Mouse (Mus musculus): ENCODE results near the gene Chek2. TPM values are rescaled to one million over a fixed set of nuclear protein-coding genes. Genes with fewer than 3 reads are reported as not detected.
"Not testable (repeated sequence)": the region's sequence is repeated elsewhere in the genome, so short reads cannot be mapped to it uniquely, and the experiment has no call there.

Chek2 gene
- polyA plus RNA-seq, 1 experiment, result 1.5 TPM

GRCm38 (mm10) chr5:110835959-110836358 lies 3.8 kb upstream of the Chek2 start:
- TF ChIP-seq CTCF (IDR thresholded peaks at IDR 0.05; ENCODE audit: extremely low read depth, insufficient read depth, low read length) (peak; percentile 68), POLR2A (IDR thresholded peaks at IDR 0.05; ENCODE audit: extremely low read depth, insufficient read depth, low read length) (no peak)
- peaks cover 1% of the 10 kb centered on the region; the same call in 1 of the 2 replicates for H3K4me1 ChIP-seq (ENCODE audit: control insufficient read depth, insufficient read depth, low read length)
- H3K27ac ChIP-seq (ENCODE audit: insufficient read depth, low read length), result no peak overlapping the region
- no peak overlapping the region for H3K4me3 ChIP-seq (ENCODE audit: insufficient read depth, low read length)

DNA sequence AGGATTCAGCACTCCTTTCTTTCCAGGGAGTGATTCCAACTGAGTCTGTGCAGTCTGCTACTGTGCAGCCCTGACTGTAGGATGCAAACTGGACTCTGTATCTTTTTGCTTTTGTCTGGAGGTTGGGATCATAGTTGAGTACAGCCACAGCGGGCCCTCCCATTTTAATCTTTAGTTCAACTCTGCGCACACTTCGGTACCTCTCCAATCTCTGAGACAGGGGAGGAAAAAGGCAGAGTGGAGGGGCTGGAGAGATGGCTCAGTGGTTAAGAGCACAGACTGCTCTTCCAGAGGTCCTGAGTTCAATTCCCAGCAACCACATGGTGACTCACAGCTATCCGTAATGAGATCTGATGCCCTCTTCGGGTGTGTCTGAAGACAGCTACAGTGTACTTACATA lies 1.8 kb upstream of the Chek2 start:
- not testable (repeated sequence) for H3K27ac ChIP-seq (ENCODE audit: insufficient read depth, low read length); H3K4me1 ChIP-seq (ENCODE audit: control insufficient read depth, insufficient read depth, low read length); H3K4me3 ChIP-seq (ENCODE audit: insufficient read depth, low read length)

DNA sequence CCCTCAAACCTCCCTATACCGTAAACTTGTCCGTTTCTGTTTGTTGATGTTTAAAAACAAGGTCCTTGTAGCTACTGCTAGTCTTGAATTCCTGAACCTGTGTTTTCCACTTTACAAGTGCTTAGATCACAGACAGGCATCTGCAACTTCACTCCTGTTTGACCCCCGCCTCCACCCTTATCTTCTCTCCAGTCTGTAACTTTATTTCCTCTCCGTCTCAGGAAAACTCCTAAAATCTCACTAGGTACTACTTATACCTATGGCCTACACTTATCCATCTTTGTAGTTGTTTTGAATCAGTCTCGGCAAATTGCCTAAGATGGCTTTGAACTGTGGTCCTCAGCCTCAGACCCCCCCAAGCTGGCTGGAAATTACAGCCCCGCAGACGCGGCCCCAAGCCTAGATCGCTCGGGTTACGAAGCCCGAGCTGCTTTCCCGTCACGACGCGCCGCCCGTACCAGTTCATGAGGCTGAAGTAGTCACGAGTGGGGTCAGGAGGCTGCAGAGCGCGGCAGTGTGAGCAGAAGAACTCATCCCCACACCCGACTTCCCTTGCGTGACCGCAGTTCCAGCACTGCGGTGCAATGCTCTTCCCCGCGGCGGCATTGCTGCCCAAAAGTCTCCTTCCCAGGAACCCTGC lies 621 bp upstream of the Chek2 start:
- Histone ChIP-seq H3K4me1 (ENCODE audit: control insufficient read depth, insufficient read depth, low read length) (peaks cover 1% of the 10 kb centered on the region; the same call in 1 of the 2 replicates), H3K27ac (ENCODE audit: insufficient read depth, low read length) (peak overlapping the region; percentile 32), H3K4me3 (ENCODE audit: insufficient read depth, low read length) (peak overlapping the region; percentile 74)
- TF ChIP-seq POLR2A (IDR thresholded peaks at IDR 0.05; ENCODE audit: extremely low read depth, insufficient read depth, low read length), result no peak
- no peak for TF ChIP-seq CTCF (IDR thresholded peaks at IDR 0.05; ENCODE audit: extremely low read depth, insufficient read depth, low read length)

DNA sequence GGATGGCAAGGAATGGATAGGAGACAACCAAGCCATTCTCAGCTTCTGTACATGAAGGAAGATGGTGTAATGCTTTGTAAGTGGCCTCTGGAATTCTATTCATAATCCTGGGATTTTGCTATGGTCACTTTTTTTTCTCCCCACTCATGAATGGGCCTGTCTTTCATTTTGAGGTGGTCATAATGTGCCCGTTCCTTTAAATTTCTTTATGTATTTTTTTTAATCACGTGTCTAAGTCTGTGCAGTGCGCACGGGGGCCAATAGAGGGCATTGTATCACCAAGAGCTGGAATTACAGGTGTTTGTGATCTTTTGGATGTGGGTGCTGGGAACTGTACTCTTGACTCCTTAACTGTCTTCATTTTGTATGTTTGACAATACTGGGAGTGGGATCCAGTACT lies 686 bp downstream of the Chek2 start:
- TF ChIP-seq CTCF (IDR thresholded peaks at IDR 0.05; ENCODE audit: extremely low read depth, insufficient read depth, low read length) (peak; percentile 29; the same call in 1 of the 2 replicates), POLR2A (IDR thresholded peaks at IDR 0.05; ENCODE audit: extremely low read depth, insufficient read depth, low read length) (no peak)
- Histone ChIP-seq H3K4me1 (ENCODE audit: control insufficient read depth, insufficient read depth, low read length) (peaks cover 1% of the 10 kb centered on the region; the same call in 1 of the 2 replicates), H3K4me3 (ENCODE audit: insufficient read depth, low read length) (peak overlapping the region; percentile 74), H3K27ac (ENCODE audit: insufficient read depth, low read length) (no peak overlapping the region)

GRCm38 (mm10) chr5:110841046-110841862 lies 1.5 kb downstream of the Chek2 start:
- TF ChIP-seq CTCF (IDR thresholded peaks at IDR 0.05; ENCODE audit: extremely low read depth, insufficient read depth, low read length) (no peak), POLR2A (IDR thresholded peaks at IDR 0.05; ENCODE audit: extremely low read depth, insufficient read depth, low read length) (no peak)
- Histone ChIP-seq H3K27ac (ENCODE audit: insufficient read depth, low read length) (no peak overlapping the region), H3K4me3 (ENCODE audit: insufficient read depth, low read length) (no peak overlapping the region), H3K4me1 (ENCODE audit: control insufficient read depth, insufficient read depth, low read length) (peaks cover 1% of the 10 kb centered on the region; the same call in 1 of the 2 replicates)

- Histone ChIP-seq H3K27ac (ENCODE audit: insufficient read depth, low read length) (no peak overlapping the region), H3K4me1 (ENCODE audit: control insufficient read depth, insufficient read depth, low read length) (no peaks in the 10 kb centered on the region), H3K4me3 (ENCODE audit: insufficient read depth, low read length) (no peak overlapping the region)
- TF ChIP-seq POLR2A (IDR thresholded peaks at IDR 0.05; ENCODE audit: extremely low read depth, insufficient read depth, low read length) (no peak), CTCF (IDR thresholded peaks at IDR 0.05; ENCODE audit: extremely low read depth, insufficient read depth, low read length) (no peak)
These were observed 13.2 kb downstream of the Chek2 start for GRCm38 (mm10) chr5:110852990-110853389.

DNA sequence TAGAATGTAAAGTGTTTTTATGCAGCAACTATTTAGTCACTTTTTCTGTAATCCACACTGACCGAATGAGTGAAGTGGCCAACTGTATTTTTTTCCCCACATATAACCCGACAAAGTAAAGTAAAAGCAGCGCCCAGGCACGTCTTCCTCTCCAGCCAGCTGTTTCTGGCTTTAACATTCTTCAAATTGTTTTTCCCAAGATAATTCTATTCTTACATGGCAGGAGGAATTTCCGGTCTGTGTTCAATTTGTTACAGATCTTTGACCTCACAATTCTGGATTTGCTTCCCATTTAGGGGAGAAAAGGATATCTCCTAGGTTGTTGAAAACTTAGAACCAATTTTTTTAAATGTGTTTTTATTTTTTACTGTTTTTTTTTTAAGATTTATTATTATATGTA lies 17.3 kb downstream of the Chek2 start:
- H3K4me3 ChIP-seq (ENCODE audit: insufficient read depth, low read length), result no peak overlapping the region
- H3K27ac ChIP-seq (ENCODE audit: insufficient read depth, low read length), result no peak overlapping the region
- TF ChIP-seq POLR2A (IDR thresholded peaks at IDR 0.05; ENCODE audit: extremely low read depth, insufficient read depth, low read length), result no peak
- no peak for TF ChIP-seq CTCF (IDR thresholded peaks at IDR 0.05; ENCODE audit: extremely low read depth, insufficient read depth, low read length)

DNA sequence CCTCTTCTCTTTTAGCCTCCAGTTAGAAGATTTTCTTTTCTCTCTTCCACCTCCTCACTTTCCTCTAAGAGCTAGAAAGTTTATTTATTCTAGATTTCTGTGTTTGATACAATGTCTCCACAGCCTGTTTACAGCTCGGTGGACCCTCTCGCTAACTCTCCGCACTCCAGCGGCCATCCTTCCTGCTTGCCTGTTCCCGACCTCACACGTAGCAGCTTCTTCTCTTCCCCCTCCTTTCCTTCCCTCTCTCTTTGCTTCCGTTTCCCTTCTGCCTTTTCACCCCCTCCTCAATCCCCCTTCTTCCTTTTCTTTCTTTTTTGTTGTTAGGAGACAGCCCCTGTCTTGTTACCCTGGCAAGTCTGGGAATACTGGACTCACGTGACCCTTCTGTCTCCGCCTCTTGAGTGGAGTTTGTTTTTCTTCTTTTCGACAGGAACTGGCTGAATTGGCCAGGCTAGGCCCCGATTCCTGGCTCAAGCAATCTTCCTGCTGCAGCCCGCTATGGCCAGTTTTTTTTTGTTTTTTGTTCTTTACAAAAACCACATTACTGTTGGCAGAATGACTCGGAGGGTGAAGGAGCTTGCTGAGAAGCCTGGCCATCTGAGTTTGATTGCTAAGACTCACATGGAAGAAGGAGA lies 19.4 kb downstream of the Chek2 start:
- H3K27ac ChIP-seq (ENCODE audit: insufficient read depth, low read length), result peak overlapping the region; percentile 48
- H3K4me3 ChIP-seq (ENCODE audit: insufficient read depth, low read length), result peak overlapping the region; percentile 13; the same call in 1 of the 2 replicates
- TF ChIP-seq CTCF (IDR thresholded peaks at IDR 0.05; ENCODE audit: extremely low read depth, insufficient read depth, low read length) (no peak), POLR2A (IDR thresholded peaks at IDR 0.05; ENCODE audit: extremely low read depth, insufficient read depth, low read length) (0 out of 2 replicates have a peak, but pooled peaks have one; percentile 14)
- no peaks in the 10 kb centered on the region for H3K4me1 ChIP-seq (ENCODE audit: control insufficient read depth, insufficient read depth, low read length)

More for the DNA sequence above, 17.3 kb downstream of the Chek2 start:
- no peaks in the 10 kb centered on the region for H3K4me1 ChIP-seq (ENCODE audit: control insufficient read depth, insufficient read depth, low read length)

GRCm38 (mm10) chr5:110860445-110860844 lies 20.7 kb downstream of the Chek2 start:
- Histone ChIP-seq H3K4me3 (ENCODE audit: insufficient read depth, low read length) (no peak overlapping the region), H3K4me1 (ENCODE audit: control insufficient read depth, insufficient read depth, low read length) (no peaks in the 10 kb centered on the region), H3K27ac (ENCODE audit: insufficient read depth, low read length) (no peak overlapping the region)
- no peak for TF ChIP-seq CTCF (IDR thresholded peaks at IDR 0.05; ENCODE audit: extremely low read depth, insufficient read depth, low read length)
- no peak for TF ChIP-seq POLR2A (IDR thresholded peaks at IDR 0.05; ENCODE audit: extremely low read depth, insufficient read depth, low read length)
